Mouse (Mus musculus) small intestine, adult 2 months (tissue): Measurements from ENCODE around the gene Gbp7. TPM values are rescaled to one million over a fixed set of nuclear protein-coding genes. Genes with fewer than 3 reads are reported as not detected.

ENCODE experiments used
- H3K27ac ChIP-seq: fragments of 200-500 bp; 2 replicates; pipeline ENCODE4 v1.5.1; 2012; ENCODE audit warnings: low read depth, low read length, control low read depth, inconsistent platforms; ENCODE audit not compliant: insufficient read depth
- H3K27me3 ChIP-seq: fragments of 200-500 bp; 2 replicates; pipeline ENCODE4 v1.6.1; 2012; ENCODE audit warnings: mild to moderate bottlenecking, moderate library complexity, low read length, inconsistent platforms; ENCODE audit not compliant: control insufficient read depth, insufficient read depth
- H3K36me3 ChIP-seq: fragments of 200-500 bp; 2 replicates; pipeline ENCODE4 v1.6.1; 2012; ENCODE audit warnings: mild to moderate bottlenecking, low read length, control low read depth, inconsistent platforms; ENCODE audit not compliant: control insufficient read depth, insufficient read depth
- H3K4me1 ChIP-seq: fragments of 200-500 bp; 2 replicates; pipeline ENCODE4 v1.6.1; 2012; ENCODE audit warnings: low read length, inconsistent platforms, mixed read lengths; ENCODE audit not compliant: control insufficient read depth, insufficient read depth, insufficient read length
- H3K4me3 ChIP-seq: fragments of 200-500 bp; 2 replicates; pipeline ENCODE4 v1.5.1; 2012; ENCODE audit warnings: low read depth, mild to moderate bottlenecking, control low read depth, inconsistent platforms, low read length, moderate library complexity
- CTCF ChIP-seq: fragments of 200-500 bp; IDR thresholded peaks from 2 replicates; pipeline ENCODE4 v1.5.1; 2012; ENCODE audit warnings: low read depth, mild to moderate bottlenecking, control low read depth, inconsistent platforms, low read length, moderate library complexity, mixed read lengths; ENCODE audit not compliant: insufficient replicate concordance, insufficient read length; ENCODE audit errors: extremely low read depth
- POLR2A ChIP-seq: fragments of 200-500 bp; IDR thresholded peaks from 2 replicates; pipeline ENCODE4 v1.6.1; 2012; ENCODE audit warnings: low read depth, mild to moderate bottlenecking, control low read depth, inconsistent platforms, low read length, moderate library complexity
- WGBS: fragments of 180-500 bp; shearing (Covaris S2); methylation state at CpG from one replicate; pipeline ENCODE4 v1.1.7; 2018; 5-methylcytosine and 5-hydroxymethylcytosine counted together
- polyA plus RNA-seq: library from polyadenylated mRNA; depleted of rRNA; stranded (reverse); fragments of >200 nt; gene quantifications from 2 replicates; pipeline ENCODE4 v1.2.3, GENCODE M21; 2012; rRNA removed

Gene Gbp7
- polyA plus RNA-seq: 0.93 and 1.4 TPM in 2 replicates

DNA sequence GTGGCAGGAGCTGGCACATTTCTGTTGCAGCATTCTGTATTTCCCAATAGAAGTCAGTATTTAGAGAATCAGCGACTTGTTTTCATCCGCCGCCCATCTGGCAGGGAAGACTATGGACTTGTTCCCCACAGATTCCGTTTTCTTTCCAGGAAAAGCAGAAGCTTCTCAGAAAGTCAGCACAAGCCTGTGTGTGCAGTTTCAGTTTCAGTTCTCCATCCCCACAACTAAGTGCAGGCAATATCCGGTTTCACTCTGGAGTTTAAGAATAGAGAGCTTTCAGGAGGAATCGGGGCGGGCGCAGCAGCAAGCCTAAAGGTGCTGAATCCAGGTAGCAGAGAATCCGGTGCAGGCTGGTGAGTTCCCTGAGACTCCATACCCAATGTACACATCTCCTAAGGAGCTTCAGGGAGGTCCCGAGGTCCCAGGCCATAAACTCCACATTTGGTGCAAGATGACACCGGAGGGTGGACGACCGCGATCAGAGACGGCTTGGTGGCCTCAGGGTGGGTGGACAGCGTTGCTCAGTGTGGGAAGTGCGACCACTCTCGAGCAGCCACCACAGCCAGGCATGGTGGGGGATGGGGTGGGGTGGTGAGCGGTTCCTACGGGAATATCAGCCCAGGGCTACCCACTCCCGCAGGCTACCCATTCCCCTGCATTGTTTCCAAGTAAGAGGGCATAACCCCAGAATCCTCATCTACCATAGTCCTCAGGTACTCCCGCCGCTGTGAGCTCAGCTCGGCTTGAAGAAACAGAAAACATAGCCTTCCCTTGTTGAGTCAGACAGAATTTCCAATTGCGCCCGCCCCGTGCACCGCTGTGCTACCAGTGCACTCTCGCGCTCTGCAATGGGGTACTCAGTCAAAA, at the start of gene Gbp7:
Gene Gbp7, plus strand, starts transcription at position 256 of the 867 bp plus-strand sequence.
- H3K27me3 ChIP-seq: no peaks in the 10 kb centered on the region
- H3K36me3 ChIP-seq: no peaks in the 10 kb centered on the region
- WGBS: 2% methylated on average over 30 of the region's 30 CpGs
- TF ChIP-seq CTCF (no peak), POLR2A (0 out of 2 replicates have a peak, but pooled peaks have one; percentile 16)
- H3K4me3 ChIP-seq: peak within 1 kb of the TSS; percentile 73
- peak within 1 kb of the TSS; percentile 50 for H3K27ac ChIP-seq
- peaks cover 5% of the 10 kb centered on the region; the same call in 1 of the 2 replicates for H3K4me1 ChIP-seq

DNA sequence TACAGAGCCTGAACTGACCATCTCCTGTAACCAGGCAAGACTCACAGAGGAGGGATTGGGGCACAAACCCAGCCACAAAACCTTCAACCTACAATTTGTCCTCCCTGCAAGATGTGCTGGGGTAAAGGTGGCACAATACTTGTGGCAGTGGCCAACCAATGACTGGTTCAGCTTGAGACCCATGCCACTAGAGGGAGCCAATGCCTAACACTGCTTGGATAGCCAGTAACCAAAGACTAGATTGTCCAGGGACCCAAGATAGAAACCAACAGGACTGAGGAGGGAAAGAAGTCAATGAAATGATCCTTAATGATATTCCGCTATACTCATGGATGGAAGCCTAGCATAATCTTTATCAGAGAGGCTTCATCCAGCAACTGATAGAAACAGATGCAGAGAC, 39.7 kb upstream of the Gbp7 start:
- TF ChIP-seq POLR2A (no peak), CTCF (peak; percentile 73; the same call in 1 of the 2 replicates)
- Histone ChIP-seq H3K4me3 (no peak overlapping the region), H3K36me3 (no peaks in the 10 kb centered on the region), H3K27ac (no peak overlapping the region), H3K4me1 (no peaks in the 10 kb centered on the region; the same call in 1 of the 2 replicates), H3K27me3 (peaks cover 2% of the 10 kb centered on the region; the same call in 1 of the 2 replicates)
- 55% methylated on average over 1 of the region's 1 CpGs for WGBS

DNA sequence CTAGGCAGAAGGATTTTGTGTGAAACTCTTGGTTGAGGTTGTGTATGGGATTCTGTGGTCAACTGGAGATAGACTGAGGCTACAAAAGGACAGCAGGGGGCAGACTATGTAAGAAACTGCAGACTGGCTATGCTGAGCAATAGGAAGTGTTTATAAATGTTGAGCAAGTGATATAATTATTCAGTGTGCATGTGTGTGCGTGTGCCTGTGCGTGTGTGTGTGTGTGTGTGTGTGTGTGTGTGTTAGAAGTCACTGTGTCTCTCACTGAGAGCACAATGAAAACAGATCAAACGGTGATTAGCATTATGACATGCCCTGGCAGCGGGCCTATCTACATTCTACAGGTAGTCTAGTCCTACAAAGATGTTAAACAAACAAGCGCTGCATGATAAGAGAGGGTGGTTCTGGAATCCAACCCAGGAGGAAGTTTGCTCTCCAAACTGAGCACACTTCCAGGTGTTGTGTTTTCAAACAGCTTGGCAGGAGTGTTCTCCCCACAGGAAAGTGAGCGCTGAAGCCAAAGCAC, 36.5 kb upstream of the Gbp7 start, which contains the start of gene Gbp5:
Gene Gbp5, plus strand, starts transcription at position 443 of the 526 bp plus-strand sequence.
- no peak within 1 kb of the TSS for H3K4me3 ChIP-seq
- 7% methylated on average over 6 of the region's 6 CpGs for WGBS
- peaks cover 2% of the 10 kb centered on the region; the same call in 1 of the 2 replicates for H3K27me3 ChIP-seq
- H3K4me1 ChIP-seq: peaks cover 2% of the 10 kb centered on the region; the same call in 1 of the 2 replicates
- H3K36me3 ChIP-seq: no peaks in the 10 kb centered on the region
- H3K27ac ChIP-seq: no peak within 1 kb of the TSS
- TF ChIP-seq CTCF: no peak
- TF ChIP-seq POLR2A: no peak

DNA sequence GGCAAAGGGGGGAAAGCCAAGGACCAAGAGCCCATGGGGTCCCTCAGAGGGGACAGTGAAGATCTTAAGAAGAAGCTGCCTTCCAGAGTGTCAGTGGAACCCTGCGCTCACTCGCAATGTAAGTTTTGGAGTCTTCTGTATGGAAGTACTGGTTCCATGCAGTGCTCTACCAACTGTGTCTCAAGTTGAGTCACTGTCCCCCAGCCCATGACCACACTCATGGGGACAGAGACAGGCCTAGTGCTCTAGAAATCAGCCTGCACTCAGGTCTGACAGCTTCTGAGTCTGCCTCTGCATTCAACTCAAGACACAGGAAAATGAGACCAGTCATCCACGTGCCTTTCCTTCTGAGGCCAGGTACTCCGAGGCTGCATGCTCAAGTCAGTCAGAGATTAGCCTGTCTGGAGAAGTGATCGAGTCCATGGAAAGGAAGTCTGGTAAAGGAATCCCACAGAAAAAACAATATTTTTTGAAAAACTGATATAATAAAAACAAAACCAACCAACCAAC, 34.9 kb upstream of the Gbp7 start:
- 94% methylated on average over 5 of the region's 5 CpGs for WGBS
- TF ChIP-seq POLR2A (no peak), CTCF (no peak)
- Histone ChIP-seq H3K4me1 (peaks cover 2% of the 10 kb centered on the region; the same call in 1 of the 2 replicates), H3K27ac (no peak overlapping the region), H3K36me3 (no peaks in the 10 kb centered on the region), H3K4me3 (no peak overlapping the region), H3K27me3 (peaks cover 2% of the 10 kb centered on the region; the same call in 1 of the 2 replicates)

DNA sequence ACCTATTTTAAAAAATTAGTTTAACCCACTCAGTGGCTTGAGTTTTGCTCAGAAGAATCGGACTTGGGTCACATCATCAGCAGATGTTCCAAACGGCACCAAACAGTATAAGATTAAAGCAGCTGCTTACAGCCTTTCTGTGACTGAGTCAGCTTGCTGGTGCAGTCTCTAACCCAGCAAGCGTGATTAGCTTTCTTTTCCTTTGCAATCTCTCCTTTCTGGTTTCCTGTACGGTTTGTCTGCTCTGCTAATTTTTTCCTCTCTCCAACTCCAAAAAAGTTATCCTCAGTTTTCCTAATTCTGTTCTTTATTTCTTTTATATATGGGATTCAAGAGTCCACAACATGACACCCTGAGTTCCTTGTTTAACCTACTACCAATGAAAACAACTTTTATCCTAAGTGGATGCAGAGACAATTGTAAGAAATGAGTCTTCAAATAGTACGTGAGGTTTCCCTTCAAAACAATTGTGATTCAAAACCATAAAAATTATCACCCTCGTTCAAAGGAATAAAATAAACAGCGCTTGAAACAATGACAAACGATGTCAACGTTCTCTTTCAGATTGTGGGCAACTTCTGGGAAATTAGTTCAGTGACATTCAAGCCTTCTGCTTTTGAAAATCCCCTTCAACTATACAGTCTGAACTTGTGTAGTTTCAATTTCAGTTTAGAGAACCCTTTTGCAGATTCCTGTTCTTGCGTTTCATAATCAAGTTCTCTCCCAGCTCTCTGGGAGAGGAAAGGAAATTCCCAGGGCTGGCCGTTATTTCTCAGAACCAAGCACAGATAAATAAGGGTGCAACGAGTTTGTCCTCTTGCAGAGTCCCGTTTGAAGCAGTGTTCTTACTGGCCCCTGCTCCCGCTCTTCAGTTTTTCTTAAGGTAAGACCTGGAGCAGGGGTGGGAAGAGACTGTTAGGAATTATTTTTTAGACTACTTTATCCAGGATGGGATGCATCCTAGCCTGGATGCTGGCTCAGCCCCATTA, 33.7 kb upstream of the Gbp7 start:
- no peaks in the 10 kb centered on the region for H3K36me3 ChIP-seq
- peaks cover 2% of the 10 kb centered on the region; the same call in 1 of the 2 replicates for H3K4me1 ChIP-seq
- H3K27ac ChIP-seq: peak overlapping the region; percentile 82
- H3K27me3 ChIP-seq: peaks cover 2% of the 10 kb centered on the region; the same call in 1 of the 2 replicates
- H3K4me3 ChIP-seq: peak overlapping the region; percentile 49
- TF ChIP-seq POLR2A (no peak), CTCF (no peak)
- 13% methylated on average over 14 of the region's 14 CpGs for WGBS

DNA sequence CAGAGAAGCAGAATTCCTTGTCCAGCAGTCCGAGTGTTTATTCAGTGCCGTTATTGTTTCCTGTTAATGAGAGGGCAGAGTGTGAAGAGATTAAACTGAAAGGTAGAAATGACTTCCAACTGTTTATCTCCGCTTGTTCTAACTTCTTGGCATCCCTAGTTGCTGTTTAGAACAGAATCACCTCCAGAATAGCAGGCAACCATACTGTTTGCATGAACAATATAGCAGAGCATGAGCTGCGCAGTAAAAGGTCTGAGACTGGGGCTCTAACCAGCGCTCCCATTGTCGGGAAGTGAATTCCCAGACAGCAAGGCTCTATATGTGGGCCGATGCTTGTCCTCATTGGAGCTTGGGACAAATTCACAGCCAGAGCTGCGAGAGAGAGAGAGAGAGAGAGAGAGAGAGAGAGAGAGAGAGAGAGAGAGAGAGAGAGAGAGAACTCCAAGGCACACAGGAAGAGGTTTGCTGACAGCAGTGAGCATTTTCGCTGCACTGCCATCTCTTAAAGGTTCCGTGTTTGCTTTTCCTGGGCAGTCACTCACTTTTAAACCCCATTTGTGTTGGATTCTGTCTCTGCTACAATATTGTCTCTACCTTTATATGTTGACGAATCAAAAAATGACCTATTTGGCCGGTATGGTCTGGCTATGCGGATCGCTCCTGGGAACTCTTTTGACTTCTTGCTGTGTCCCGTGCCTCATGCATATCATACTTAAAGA, 32.9 kb upstream of the Gbp7 start:
- 29% methylated on average over 15 of the region's 15 CpGs for WGBS
- Histone ChIP-seq H3K27me3 (no peaks in the 10 kb centered on the region), H3K36me3 (no peaks in the 10 kb centered on the region), H3K4me3 (peak overlapping the region; percentile 59), H3K4me1 (peaks cover 2% of the 10 kb centered on the region; the same call in 1 of the 2 replicates), H3K27ac (peak overlapping the region; percentile 82)
- TF ChIP-seq POLR2A (no peak), CTCF (no peak)
